Mouse (Mus musculus) liver, embryonic 13.5 days (tissue): ENCODE measurements around the gene Nfkbil1. TPM values are rescaled to one million over a fixed set of nuclear protein-coding genes. Genes with fewer than 3 reads are reported as not detected.

Experiments used
- ATAC-seq: fragments of 200-750 bp; cut with Nextera tagmentation; 2 replicates; pipeline ENCODE4 v1.8.0; 2017; ENCODE audit warnings: low read depth, mild to moderate bottlenecking, moderate number of reproducible peaks, moderate library complexity
- DNase-seq: peaks from one replicate; pipeline ENCODE4 v3.0.0; 2022
- H3K27ac ChIP-seq: fragments of 300-500 bp; sonication (generic); 2 replicates; pipeline ENCODE4 v1.5.1; 2015; ENCODE audit warnings: moderate library complexity, mild to moderate bottlenecking, inconsistent platforms
- H3K27me3 ChIP-seq: fragments of 300-500 bp; sonication (generic); 2 replicates; pipeline ENCODE4 v1.6.1; 2015; ENCODE audit warnings: mild to moderate bottlenecking, inconsistent platforms
- H3K36me3 ChIP-seq: fragments of 300-500 bp; sonication (generic); 2 replicates; pipeline ENCODE4 v1.6.1; 2015; ENCODE audit warnings: mild to moderate bottlenecking, inconsistent platforms
- H3K4me1 ChIP-seq: fragments of 300-500 bp; sonication (generic); replicated peaks from 2 replicates; pipeline ENCODE4 v1.6.1; 2015; ENCODE audit warnings: inconsistent platforms
- H3K4me2 ChIP-seq: fragments of 300-500 bp; sonication (generic); 2 replicates; pipeline ENCODE4 v1.6.1; 2015; ENCODE audit warnings: inconsistent platforms, mild to moderate bottlenecking, moderate library complexity
- H3K4me3 ChIP-seq: fragments of 300-500 bp; sonication (generic); replicated peaks from 2 replicates; pipeline ENCODE4 v1.5.1; 2015; ENCODE audit warnings: mild to moderate bottlenecking, inconsistent platforms
- H3K9ac ChIP-seq: fragments of 300-500 bp; sonication (generic); 2 replicates; pipeline ENCODE4 v1.6.1; 2015; ENCODE audit warnings: mild to moderate bottlenecking, inconsistent platforms
- H3K9me3 ChIP-seq: fragments of 300-500 bp; sonication (generic); replicated peaks from 2 replicates; pipeline ENCODE4 v1.6.1; 2016; ENCODE audit warnings: inconsistent platforms
- WGBS: fragments of 180-500 bp; shearing (Covaris S2); methylation state at CpG from one replicate; pipeline ENCODE4 v1.1.7; 2015; ENCODE audit not compliant: insufficient replicate concordance; 5-methylcytosine and 5-hydroxymethylcytosine counted together
- polyA plus RNA-seq: library from polyadenylated mRNA; unstranded; fragments of >200 nt; fragmentation: Nextera tagmentation; extraction: Ambion mirVana; gene quantifications from 2 replicates; pipeline ENCODE4 v1.2.1, GENCODE M21; 2015

Nfkbil1 gene
- polyA plus RNA-seq, 1 experiment from 2014 or later = 4.4 TPM

DNA sequence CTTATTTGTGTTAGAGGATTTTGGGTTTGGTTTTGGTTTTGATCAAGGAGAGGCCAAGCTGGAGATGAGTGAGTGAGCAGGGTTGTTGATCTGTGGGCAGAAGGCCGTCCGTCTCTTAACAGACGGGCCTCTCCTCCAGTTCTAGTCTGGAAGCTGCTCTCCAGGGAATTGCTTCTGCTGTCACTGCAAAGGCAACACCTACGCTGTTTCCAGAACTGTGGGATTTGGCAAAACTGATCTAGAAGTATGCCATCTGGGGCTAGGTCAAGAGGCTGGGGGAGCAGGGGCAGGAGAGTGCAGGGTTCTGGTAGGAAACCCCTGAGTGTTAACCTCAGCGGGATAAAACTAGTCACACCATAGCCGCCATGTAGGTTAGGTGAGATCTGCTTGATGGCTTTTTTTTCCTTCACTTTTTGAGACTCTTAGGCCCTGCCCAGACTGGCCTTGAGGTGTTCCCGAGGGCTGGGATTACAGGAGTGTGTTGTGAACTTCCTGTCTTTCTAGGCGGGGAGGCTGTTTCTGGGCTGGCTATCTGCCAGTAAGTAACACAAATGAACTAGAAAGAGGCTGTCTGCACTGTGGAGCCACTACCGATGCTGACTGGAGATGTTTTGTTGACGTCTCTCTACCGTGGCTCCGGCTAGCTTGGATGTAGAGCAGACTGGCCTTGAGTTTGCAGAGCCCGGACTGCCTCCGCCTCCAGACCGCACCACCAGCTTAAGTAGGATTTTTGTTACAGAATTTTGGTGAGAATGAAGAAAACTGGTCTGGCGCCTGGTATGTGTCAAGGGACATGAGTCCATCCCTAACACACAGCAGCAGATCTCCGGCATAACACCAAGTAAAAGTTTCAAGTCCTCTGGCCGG lies 2.2 kb downstream of the Nfkbil1 start, which contains the start of gene Atp6v1g2:
Gene Atp6v1g2, plus strand, starts transcription at position 547 of the 867 bp plus-strand sequence.
- H3K27me3 ChIP-seq = no peaks in the 10 kb centered on the region
- peak within 1 kb of the TSS; percentile 94 for H3K27ac ChIP-seq
- H3K4me3 ChIP-seq = peak within 1 kb of the TSS; percentile 78
- peaks cover 34% of the 10 kb centered on the region for H3K36me3 ChIP-seq
- ATAC-seq = no peak
- WGBS = 72% methylated on average over 18 of the region's 18 CpGs
- DNase-seq = no peak
- H3K4me1 ChIP-seq = peaks cover 54% of the 10 kb centered on the region
- H3K9me3 ChIP-seq = no peaks in the 10 kb centered on the region
- peak within 1 kb of the TSS; percentile 96 for H3K4me2 ChIP-seq
- H3K9ac ChIP-seq = peak within 1 kb of the TSS; percentile 91

DNA sequence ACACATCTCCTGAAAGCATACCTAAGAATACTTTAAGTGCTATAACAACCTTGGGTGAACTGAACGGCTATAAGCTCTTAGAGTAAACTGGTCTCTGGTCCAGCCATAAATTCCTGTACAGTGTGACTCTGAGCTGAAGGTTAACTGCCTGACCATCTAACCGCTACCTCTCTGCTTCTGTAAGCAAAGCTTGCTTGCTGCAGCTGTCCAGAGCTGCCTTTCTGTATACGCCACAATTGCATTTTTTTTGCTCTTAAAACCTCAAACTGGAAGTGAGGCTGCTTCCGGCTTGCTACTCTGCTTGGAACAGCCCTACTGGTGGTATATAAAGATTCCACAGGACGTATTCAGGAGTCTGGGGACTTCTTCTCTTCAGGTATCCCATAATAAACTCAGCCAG lies 2.9 kb downstream of the Nfkbil1 start:
- 69% methylated on average over 5 of the region's 5 CpGs for WGBS
- Histone ChIP-seq H3K36me3 (peaks cover 41% of the 10 kb centered on the region), H3K27me3 (no peaks in the 10 kb centered on the region), H3K4me3 (peak overlapping the region; percentile 16; the same call in 1 of the 2 replicates), H3K4me2 (peak overlapping the region; percentile 96), H3K9me3 (no peaks in the 10 kb centered on the region), H3K27ac (peak overlapping the region; percentile 94), H3K4me1 (peaks cover 54% of the 10 kb centered on the region), H3K9ac (peak overlapping the region; percentile 27; the same call in 1 of the 2 replicates)
- DNase-seq (no peak), ATAC-seq (no peak)

DNA sequence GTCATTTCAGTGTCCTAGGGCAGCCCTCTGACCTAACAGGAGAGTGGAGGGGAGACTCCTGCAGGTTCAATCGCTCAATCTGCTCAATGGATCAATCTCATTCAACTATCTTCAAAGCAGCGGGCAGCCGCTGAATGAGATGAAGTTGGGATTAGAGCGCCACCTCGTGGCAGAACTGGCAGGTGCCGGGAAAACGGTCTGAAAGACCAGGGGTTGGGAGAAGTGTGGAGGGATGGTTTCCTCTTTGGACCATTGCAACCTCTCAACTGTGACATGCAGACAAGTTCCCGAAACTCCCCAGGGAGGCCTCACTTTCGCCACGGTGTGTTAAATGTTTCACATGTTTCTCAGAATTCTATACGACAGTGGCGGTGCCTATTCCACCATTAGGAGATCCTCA lies 3.5 kb downstream of the Nfkbil1 start:
- Histone ChIP-seq H3K4me2 (peak overlapping the region; percentile 96), H3K9ac (peak overlapping the region; percentile 27; the same call in 1 of the 2 replicates), H3K4me3 (peak overlapping the region; percentile 16; the same call in 1 of the 2 replicates), H3K4me1 (peaks cover 54% of the 10 kb centered on the region), H3K9me3 (no peaks in the 10 kb centered on the region), H3K27ac (peak overlapping the region; percentile 94; the same call in 1 of the 2 replicates), H3K36me3 (peaks cover 47% of the 10 kb centered on the region), H3K27me3 (no peaks in the 10 kb centered on the region)
- WGBS = 10% methylated on average over 12 of the region's 12 CpGs
- ATAC-seq = no peak
- DNase-seq = peak; percentile 66

DNA sequence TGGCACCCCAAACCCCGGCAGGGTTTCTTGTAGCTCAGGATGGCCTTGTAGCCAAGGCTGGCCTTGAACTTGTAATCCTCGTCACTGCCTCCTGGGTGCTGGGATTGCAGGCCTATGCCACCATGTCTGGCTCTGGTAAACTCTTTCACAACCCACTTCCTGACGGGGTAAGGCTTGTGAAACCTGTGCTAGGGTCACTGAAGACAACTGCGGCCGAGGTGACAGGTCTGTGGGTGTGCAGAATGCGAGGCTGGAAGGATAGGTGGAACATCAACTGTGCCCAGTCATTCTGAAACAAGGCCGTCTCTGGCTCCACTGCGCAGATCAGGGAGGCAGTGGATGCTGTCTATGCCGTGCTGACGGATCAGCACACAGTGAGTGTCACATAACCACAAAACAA lies 4.6 kb downstream of the Nfkbil1 start:
- Histone ChIP-seq H3K9me3 (no peaks in the 10 kb centered on the region), H3K27ac (no peak overlapping the region), H3K4me1 (peaks cover 52% of the 10 kb centered on the region), H3K9ac (no peak overlapping the region), H3K4me2 (no peak overlapping the region), H3K27me3 (no peaks in the 10 kb centered on the region), H3K4me3 (no peak overlapping the region), H3K36me3 (peaks cover 53% of the 10 kb centered on the region)
- 75% methylated on average over 10 of the region's 10 CpGs for WGBS
- no peak for DNase-seq
- ATAC-seq = no peak

DNA sequence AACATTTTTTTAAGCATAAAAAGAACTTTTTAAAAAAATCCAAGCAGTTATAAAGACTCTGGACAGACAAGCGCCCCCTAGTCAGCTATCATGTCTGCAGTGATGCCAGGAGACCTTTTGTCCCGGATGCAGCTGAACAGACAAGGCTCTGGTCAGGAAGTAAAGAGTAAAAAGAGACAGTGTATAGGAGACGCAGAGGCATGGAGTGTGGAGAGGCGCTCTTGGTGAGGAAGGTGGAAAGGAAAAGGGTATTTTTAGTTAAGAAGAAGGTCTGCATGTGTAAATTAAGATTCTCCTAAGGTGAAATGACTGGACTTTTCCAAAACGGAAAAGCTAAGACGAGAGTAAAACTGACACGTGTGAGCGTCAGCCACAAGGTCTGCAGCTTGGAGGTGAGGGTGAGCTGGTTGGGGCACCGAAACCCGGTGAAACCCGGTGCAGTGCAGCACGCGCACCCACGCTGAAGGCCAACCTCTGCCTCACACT lies 9.0 kb downstream of the Nfkbil1 start:
- no peaks in the 10 kb centered on the region for H3K9me3 ChIP-seq
- peaks cover 64% of the 10 kb centered on the region for H3K36me3 ChIP-seq
- H3K9ac ChIP-seq = no peak overlapping the region
- H3K27me3 ChIP-seq = no peaks in the 10 kb centered on the region
- WGBS = 65% methylated on average over 14 of the region's 14 CpGs
- no peak overlapping the region for H3K27ac ChIP-seq
- DNase-seq (no peak), ATAC-seq (no peak)
- H3K4me1 ChIP-seq = peaks cover 26% of the 10 kb centered on the region
- H3K4me2 ChIP-seq = no peak overlapping the region
- no peak overlapping the region for H3K4me3 ChIP-seq

DNA sequence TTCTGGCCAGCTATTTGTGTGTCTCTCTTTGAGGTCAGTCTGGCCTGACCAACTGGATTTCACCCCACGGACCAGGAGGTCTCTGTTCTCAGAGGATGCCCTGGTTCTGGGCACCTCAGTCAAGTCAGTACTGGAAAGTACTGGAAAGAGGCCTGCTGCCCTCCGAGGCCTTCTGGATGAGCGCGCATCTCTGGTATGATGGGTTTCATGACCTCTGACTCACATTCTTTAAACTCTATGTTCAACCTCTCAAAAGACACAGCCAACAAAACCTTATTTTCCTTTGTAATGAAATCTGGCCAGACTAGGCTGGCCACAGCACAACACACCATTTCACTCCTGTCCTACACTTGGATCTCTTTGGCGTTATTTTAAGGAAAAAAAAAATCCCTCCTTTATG lies 10.1 kb downstream of the Nfkbil1 start:
- 77% methylated on average over 5 of the region's 5 CpGs for WGBS
- Histone ChIP-seq H3K36me3 (peaks cover 62% of the 10 kb centered on the region), H3K4me3 (no peak overlapping the region), H3K27me3 (no peaks in the 10 kb centered on the region), H3K27ac (no peak overlapping the region), H3K9ac (no peak overlapping the region), H3K4me2 (no peak overlapping the region), H3K9me3 (no peaks in the 10 kb centered on the region), H3K4me1 (peaks cover 25% of the 10 kb centered on the region)
- ATAC-seq (no peak), DNase-seq (no peak)

DNA sequence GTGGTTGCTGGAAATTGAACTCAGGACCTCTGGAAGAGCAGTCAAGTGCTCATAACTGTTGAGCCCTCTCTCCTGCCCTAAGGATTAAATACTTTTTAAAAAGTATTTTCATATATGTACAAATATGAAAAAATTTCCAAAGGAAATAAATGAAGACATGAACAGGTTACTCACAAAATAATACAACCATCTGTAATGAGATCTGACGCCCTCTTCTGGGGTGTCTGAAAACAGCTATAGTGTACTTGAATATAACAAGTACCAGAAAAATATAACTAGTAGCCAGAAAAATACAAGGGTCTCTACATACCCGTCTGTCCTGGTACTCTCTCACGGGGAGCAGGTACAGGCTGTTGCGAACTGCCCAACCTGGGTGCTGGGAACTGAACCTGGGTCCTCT lies 11.0 kb downstream of the Nfkbil1 start:
- Histone ChIP-seq H3K9me3 (no peaks in the 10 kb centered on the region), H3K4me1 (peaks cover 31% of the 10 kb centered on the region), H3K4me2 (no peak overlapping the region), H3K9ac (no peak overlapping the region), H3K36me3 (peaks cover 63% of the 10 kb centered on the region), H3K27ac (no peak overlapping the region), H3K27me3 (no peaks in the 10 kb centered on the region), H3K4me3 (no peak overlapping the region)
- WGBS = 80% methylated on average over 4 of the region's 4 CpGs
- no peak for ATAC-seq
- no peak for DNase-seq

DNA sequence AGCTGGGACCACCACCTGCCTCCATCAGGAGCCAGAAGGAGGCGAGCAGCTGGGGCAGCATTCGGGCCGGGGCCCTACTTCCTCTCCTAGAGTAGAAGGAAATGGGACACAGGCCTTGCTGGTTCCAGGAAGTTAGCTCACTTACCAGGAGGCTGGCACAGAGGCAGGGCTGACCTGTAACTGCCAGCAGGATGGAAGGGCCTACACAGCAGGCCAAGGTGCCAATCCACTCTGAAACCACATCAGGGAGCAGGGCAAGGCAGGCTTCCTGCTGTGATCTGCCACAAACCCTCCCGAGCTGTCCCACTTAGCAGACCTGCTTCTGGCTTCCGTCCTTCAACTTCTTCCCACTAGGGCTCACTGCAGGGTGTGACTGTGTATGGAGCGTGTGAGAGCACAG lies 13.3 kb downstream of the Nfkbil1 start:
- no peak for DNase-seq
- WGBS = 53% methylated on average over 6 of the region's 6 CpGs
- no peak for ATAC-seq
- peak overlapping the region; percentile 48 for H3K27ac ChIP-seq
- no peaks in the 10 kb centered on the region for H3K9me3 ChIP-seq
- no peak overlapping the region for H3K9ac ChIP-seq
- H3K4me3 ChIP-seq = no peak overlapping the region
- no peak overlapping the region for H3K4me2 ChIP-seq
- H3K4me1 ChIP-seq = peaks cover 50% of the 10 kb centered on the region
- H3K27me3 ChIP-seq = no peaks in the 10 kb centered on the region
- peaks cover 40% of the 10 kb centered on the region for H3K36me3 ChIP-seq

DNA sequence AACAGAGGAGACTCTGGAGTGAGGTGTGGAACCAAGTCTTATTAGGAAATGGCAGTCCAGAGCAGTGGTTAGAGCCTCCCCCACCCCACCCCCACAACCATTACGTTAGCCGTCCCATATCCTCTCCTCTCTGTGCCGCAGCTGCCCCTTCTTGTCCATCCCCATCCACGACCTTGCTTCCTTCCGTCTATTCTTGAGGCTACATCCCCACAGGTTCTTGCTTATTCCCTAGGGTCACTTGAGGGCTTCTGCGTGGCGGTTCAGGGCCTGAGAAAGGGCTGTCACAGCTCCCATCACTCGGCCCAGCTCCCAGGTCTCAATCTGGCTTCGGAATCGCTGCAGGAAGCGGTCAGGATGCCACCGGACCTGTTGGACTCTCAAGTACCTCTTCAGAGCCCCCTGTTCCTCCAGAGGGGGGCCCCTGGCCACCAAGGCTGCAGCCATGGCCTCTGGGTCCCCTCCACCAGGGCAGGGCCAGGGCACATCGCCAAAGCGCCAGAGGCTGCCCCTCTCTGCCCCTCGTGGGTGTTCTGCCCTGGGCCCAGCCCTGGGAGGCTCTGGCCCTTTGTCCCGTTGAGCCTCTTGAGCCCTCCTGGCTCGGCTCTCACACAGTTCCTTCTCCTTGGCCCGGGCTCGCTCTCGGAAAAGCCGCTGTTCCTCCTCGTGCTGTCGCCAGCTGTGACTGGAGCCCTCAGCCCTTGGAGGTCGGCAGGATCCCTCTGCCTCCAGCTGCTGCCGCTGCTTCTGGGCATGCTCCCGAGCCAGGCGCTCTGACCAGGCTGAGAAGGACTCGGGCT lies 15.2 kb downstream of the Nfkbil1 start, which contains the start of gene Gm16181:
Gene Gm16181, plus strand, starts transcription at position 679 of the 797 bp plus-strand sequence.
- H3K27ac ChIP-seq = peak within 1 kb of the TSS; percentile 67
- no peak within 1 kb of the TSS for H3K4me2 ChIP-seq
- peaks cover 43% of the 10 kb centered on the region for H3K4me1 ChIP-seq
- no peak within 1 kb of the TSS for H3K4me3 ChIP-seq
- ATAC-seq (no peak), DNase-seq (no peak)
- no peaks in the 10 kb centered on the region for H3K27me3 ChIP-seq
- no peak within 1 kb of the TSS for H3K9ac ChIP-seq
- no peaks in the 10 kb centered on the region for H3K9me3 ChIP-seq
- peaks cover 25% of the 10 kb centered on the region for H3K36me3 ChIP-seq
- 55% methylated on average over 28 of the region's 28 CpGs for WGBS

DNA sequence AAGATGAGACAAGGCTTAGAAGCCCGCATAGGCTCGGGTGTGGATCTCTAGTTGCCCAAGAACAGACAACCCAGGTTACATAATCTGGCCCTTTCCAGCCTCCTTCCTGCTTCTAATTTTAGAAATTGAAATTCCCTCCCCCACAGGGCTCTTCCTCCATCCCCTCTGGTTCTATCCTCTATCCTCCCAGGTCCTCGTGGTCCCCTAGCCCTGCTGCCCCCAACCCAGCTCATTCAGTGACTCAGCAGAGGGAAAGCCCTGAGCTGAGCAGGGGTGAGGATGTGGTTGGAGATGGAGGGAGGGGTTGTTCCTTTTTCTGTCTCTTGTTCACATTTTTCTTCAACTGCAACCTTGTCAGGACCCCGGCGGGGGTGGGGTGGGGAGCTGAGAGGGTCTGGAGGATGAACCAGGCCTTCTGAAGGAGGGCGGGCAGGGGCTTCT lies 16.0 kb downstream of the Nfkbil1 start:
- no peak for DNase-seq
- no peak overlapping the region for H3K4me3 ChIP-seq
- peaks cover 47% of the 10 kb centered on the region for H3K4me1 ChIP-seq
- no peaks in the 10 kb centered on the region for H3K27me3 ChIP-seq
- peaks cover 19% of the 10 kb centered on the region for H3K36me3 ChIP-seq
- H3K9ac ChIP-seq = no peak overlapping the region
- no peaks in the 10 kb centered on the region for H3K9me3 ChIP-seq
- no peak overlapping the region for H3K4me2 ChIP-seq
- ATAC-seq = peak; percentile 28; the same call in 1 of the 2 replicates
- H3K27ac ChIP-seq = peak overlapping the region; percentile 67; the same call in 1 of the 2 replicates
- WGBS = 13% methylated on average over 6 of the region's 6 CpGs
